Comparison of ENCODE assay signal across 11 mouse cellular contexts in the genomic region with DNA sequence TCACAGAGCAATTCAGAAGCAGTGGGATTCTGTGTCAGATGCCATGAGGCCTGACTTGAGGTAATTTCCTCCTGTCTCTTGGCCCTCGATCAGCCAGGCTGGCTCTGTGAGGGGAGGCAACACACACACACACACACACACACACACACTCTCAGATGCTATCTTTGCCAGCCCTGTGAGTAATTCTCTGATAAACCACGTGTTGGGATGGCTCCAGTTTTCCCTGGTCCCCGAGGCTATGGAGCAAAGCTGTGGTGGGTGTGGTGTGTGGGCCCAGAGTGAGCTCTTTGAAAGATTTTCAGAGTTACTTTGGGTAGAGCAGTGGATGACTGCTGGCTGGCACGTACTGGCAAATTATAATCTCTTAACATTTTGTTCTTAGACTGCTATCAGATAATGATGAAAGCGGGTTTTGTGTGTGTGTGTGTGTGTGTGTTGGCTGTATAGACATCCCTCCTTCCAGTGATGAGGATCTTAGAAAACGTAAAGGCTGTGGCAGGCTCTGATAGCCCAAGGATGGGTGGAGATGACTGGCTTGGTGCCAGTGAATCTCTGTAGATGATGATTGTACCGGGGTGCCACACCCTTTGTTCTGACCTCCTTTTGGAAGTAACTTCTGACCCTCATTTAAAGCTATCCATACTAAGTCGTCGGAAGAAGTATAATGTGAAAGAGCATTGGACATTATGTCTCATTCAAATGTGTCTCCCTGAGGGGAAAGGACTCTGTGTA.
DNase-seq lines count a peak whose midpoint lies in the region; ATAC-seq and TF ChIP-seq lines count a peak whose summit lies in the region.
"Had no signal": no experiment of that assay in that cellular context is flagged by ENCODE, and none has a peak within 500 bp of the region (broad histone marks: within the 10 kb centered on the region; RNA-seq: fewer than 3 reads in every experiment).

No protein-coding gene starts in this region.

- H3K27me3 ChIP-seq in forebrain, embryonic 11.5 days (ENCODE audit: control insufficient read depth, insufficient read depth, low read length) = no peaks in the 10 kb centered on the region

- DNase-seq in gastrocnemius, postnatal 10 days = peak; percentile 19
- DNase-seq in gastrocnemius, adult 18-20 months (ENCODE audit: low spot score) = no peak
- no peak for DNase-seq in ES-E14 (ENCODE audit: low read depth, low spot score)
- DNase-seq in fat pad, adult 2 months (ENCODE audit: extremely low read depth, low read depth, low spot score) = peak; percentile 8
- DNase-seq in left cerebral cortex, postnatal 14 days (ENCODE audit: low spot score in 2 of 2) = peak; percentile 66 to 80
- DNase-seq in T-cell, adult 2 months (ENCODE audit: low spot score) = no peak
- DNase-seq in thymus, adult 18-20 months = no peak
- no peak for DNase-seq in forebrain, embryonic 11.5 days (ENCODE audit: low spot score)
- DNase-seq: embryo, embryonic 11 days; spleen, adult 18-20 months had no signal

- in situ Hi-C loops in ES-E14 (cut with MboI; ENCODE audit: low sequenced_read_pairs in 2 of 2, unreplicated experiment in 2 of 2) = no loop called here

- WGBS in forebrain, embryonic 11.5 days = 82% methylated on average over 9 of the region's 9 CpGs

- no peak overlapping the region for H3K4me2 ChIP-seq in forebrain, embryonic 11.5 days (ENCODE audit: low read depth, low read length, severe bottlenecking)

- peak overlapping the region; percentile 58; the same call in 1 of the 2 replicates for H3K27ac ChIP-seq in ES-E14 (ENCODE audit: insufficient read depth, low read depth, low read length, poor library complexity, severe bottlenecking)
- H3K27ac ChIP-seq in forebrain, embryonic 11.5 days (ENCODE audit: low read depth, low read length) = no peak overlapping the region
- H3K27ac ChIP-seq: kidney, postnatal 0 days had no signal

- H3K4me3 ChIP-seq in ES-E14 (ENCODE audit: insufficient read depth in 1 of 2, low read depth in 1 of 2, low read length in 2 of 2, poor library complexity in 1 of 2, severe bottlenecking in 1 of 2) = no peak overlapping the region
- H3K4me3 ChIP-seq in forebrain, embryonic 11.5 days (ENCODE audit: low read depth, low read length) = no peak overlapping the region

- H3K36me3 ChIP-seq in ES-E14 (ENCODE audit: control insufficient read depth, insufficient read depth, low read length, poor library complexity, severe bottlenecking) = no peaks in the 10 kb centered on the region
- H3K36me3 ChIP-seq in forebrain, embryonic 11.5 days (ENCODE audit: control insufficient read depth, insufficient read depth, low read length) = no peaks in the 10 kb centered on the region

- H3K9me3 ChIP-seq in ES-E14 (ENCODE audit: control insufficient read depth, insufficient read depth, low read depth, low read length) = no peaks in the 10 kb centered on the region
- H3K9me3 ChIP-seq in forebrain, embryonic 11.5 days (ENCODE audit: control insufficient read depth, low read length) = no peaks in the 10 kb centered on the region

- ATAC-seq in forebrain, embryonic 11.5 days (replicated peaks; ENCODE audit: low FRiP score) = no peak

- no peak overlapping the region; the same call in 1 of the 2 replicates for H3K9ac ChIP-seq in ES-E14 (ENCODE audit: insufficient read depth, low read depth, low read length, poor library complexity, severe bottlenecking)
- no peak overlapping the region for H3K9ac ChIP-seq in forebrain, embryonic 11.5 days (ENCODE audit: low read length)

- intact Hi-C loops in left cerebral cortex, postnatal 14 days (cut with DNase I) = no loop called here

- H3K4me1 ChIP-seq in ES-E14 (ENCODE audit: control insufficient read depth in 2 of 2, insufficient read depth in 2 of 2, low read length in 2 of 2, poor library complexity in 1 of 2) = peaks cover 0 to 6% of the 10 kb centered on the region in 2 experiments; a peak in 3 of 4 replicates
- H3K4me1 ChIP-seq in forebrain, embryonic 11.5 days (replicated peaks; ENCODE audit: control insufficient read depth, insufficient read depth, low read length) = no peaks in the 10 kb centered on the region

TF ChIP-seq in ES-E14, 5 proteins besides CTCF, POLR2A, EP300 and RAD21:
- no peak for TF ChIP-seq CHD2 (IDR thresholded peaks at IDR 0.05; ENCODE audit: low read depth, low read length)
- no peak for TF ChIP-seq MAFK (IDR thresholded peaks at IDR 0.05; ENCODE audit: insufficient read depth, low read depth, low read length)
- TF ChIP-seq HCFC1 (IDR thresholded peaks at IDR 0.05; ENCODE audit: borderline replicate concordance, insufficient read depth, low read length) = no peak
- no peak for TF ChIP-seq ZNF384 (IDR thresholded peaks at IDR 0.05; ENCODE audit: low read depth, low read length)
- TF ChIP-seq ZC3H11A (IDR thresholded peaks at IDR 0.05; ENCODE audit: borderline replicate concordance, low read depth, low read length) = no peak

Comparison
In these comparisons a context has a peak if more than half of its experiments do, and no peak if none do; other contexts are left out.
1. DNase-seq: peak in gastrocnemius, postnatal 10 days (single experiment), fat pad, adult 2 months (single experiment) and left cerebral cortex, postnatal 14 days (2 of 2); none in gastrocnemius, adult 18-20 months (single experiment), ES-E14 (single experiment), T-cell, adult 2 months (single experiment), thymus, adult 18-20 months (0 of 2) and forebrain, embryonic 11.5 days (single experiment).